Mouse (Mus musculus) olfactory bulb, adult 2 months (tissue): ENCODE measurements around the gene Kcna7.

Source experiments
- CTCF ChIP-seq: fragments of 200-500 bp; IDR thresholded peaks from 2 replicates; pipeline ENCODE4 v1.5.1; 2012; ENCODE audit warnings: low read depth, mild to moderate bottlenecking, low read length, moderate library complexity; ENCODE audit not compliant: insufficient read depth
- POLR2A ChIP-seq: fragments of 200-500 bp; IDR thresholded peaks from 2 replicates; pipeline ENCODE4 v1.6.1; 2012; ENCODE audit warnings: mild to moderate bottlenecking, low read depth, low read length, moderate library complexity; ENCODE audit not compliant: insufficient read depth

GRCm38 (mm10) chr7:45374620-45375019 lies 30.8 kb upstream of the Kcna7 start:
- TF ChIP-seq POLR2A (no peak), CTCF (no peak)
